Mouse (Mus musculus): ENCODE results near the gene Prss42. TPM values are rescaled to one million over a fixed set of nuclear protein-coding genes. Genes with fewer than 3 reads are reported as not detected.

The Prss42 gene
- polyA plus RNA-seq, 1 experiment: not detected

GRCm38 (mm10) chr9:110825832-110826231, 27.9 kb downstream of the Prss42 start:
- Histone ChIP-seq H3K4me3 (no peak overlapping the region), H3K79me2 (ENCODE audit: control insufficient read depth, insufficient read depth) (no peaks in the 10 kb centered on the region), H3K36me3 (ENCODE audit: control insufficient read depth, insufficient read depth) (no peaks in the 10 kb centered on the region), H3K4me2 (ENCODE audit: low read depth) (no peak overlapping the region), H3K27me3 (ENCODE audit: control insufficient read depth, insufficient read depth, insufficient read length) (peaks cover 43% of the 10 kb centered on the region), H3ac (ENCODE audit: control insufficient read depth, insufficient read length) (no peak overlapping the region)
- no peak for TF ChIP-seq POLR2AphosphoS2 (IDR thresholded peaks at IDR 0.05; ENCODE audit: insufficient read length, low read depth)
- no peak for TF ChIP-seq MYOG (IDR thresholded peaks at IDR 0.05; ENCODE audit: control insufficient read depth in 1 of 3, insufficient read depth in 1 of 3, insufficient read length in 2 of 3, low read depth in 2 of 3)
- TF ChIP-seq SRF (IDR thresholded peaks at IDR 0.05; ENCODE audit: control insufficient read depth, insufficient read length, low read depth): no peak
- no peak for TF ChIP-seq TCF12 (IDR thresholded peaks at IDR 0.05; ENCODE audit: insufficient read depth, poor library complexity, severe bottlenecking)
- TF ChIP-seq REST (IDR thresholded peaks at IDR 0.05; ENCODE audit: insufficient read depth, insufficient read length): no peak
- TF ChIP-seq USF1 (IDR thresholded peaks at IDR 0.05; ENCODE audit: low read depth): no peak
- no peak for TF ChIP-seq E2F4 (IDR thresholded peaks at IDR 0.05; ENCODE audit: insufficient read depth)
- no peak for TF ChIP-seq CEBPB (IDR thresholded peaks at IDR 0.05; ENCODE audit: insufficient read depth, poor library complexity, severe bottlenecking)
- TF ChIP-seq MAX (IDR thresholded peaks at IDR 0.05; ENCODE audit: low read depth): no peak
- no peak for TF ChIP-seq MYOD1 (IDR thresholded peaks at IDR 0.05; ENCODE audit: control insufficient read depth in 1 of 3, insufficient read length in 2 of 3, low read depth in 2 of 3)
- no peak for TF ChIP-seq POLR2A (IDR thresholded peaks at IDR 0.05; ENCODE audit: insufficient read length, low read depth)
- TF ChIP-seq TCF3 (IDR thresholded peaks at IDR 0.05; ENCODE audit: insufficient read length, low read depth): no peak

- no peak within 1 kb of the TSS for H3K4me3 ChIP-seq
- no peaks in the 10 kb centered on the region for H3K36me3 ChIP-seq (ENCODE audit: control insufficient read depth, insufficient read depth)
- TF ChIP-seq REST (IDR thresholded peaks at IDR 0.05; ENCODE audit: insufficient read depth, insufficient read length) (no peak), MYOD1 (IDR thresholded peaks at IDR 0.05; ENCODE audit: control insufficient read depth in 1 of 3, insufficient read length in 2 of 3, low read depth in 2 of 3) (no peak)
- H3K27me3 ChIP-seq (ENCODE audit: control insufficient read depth, insufficient read depth, insufficient read length): peaks cover 39% of the 10 kb centered on the region
- no peak within 1 kb of the TSS for H3K4me2 ChIP-seq (ENCODE audit: low read depth)
- H3ac ChIP-seq (ENCODE audit: control insufficient read depth, insufficient read length): no peak within 1 kb of the TSS
- no peaks in the 10 kb centered on the region for H3K79me2 ChIP-seq (ENCODE audit: control insufficient read depth, insufficient read depth)
These were observed 28.4 kb downstream of the Prss42 start, which contains the start of gene Prss43 for GRCm38 (mm10) chr9:110826390-110826789. Gene Prss43, plus strand, starts transcription at chr9:110826690.

GRCm38 (mm10) chr9:110833021-110833420, 35.1 kb downstream of the Prss42 start:
- Histone ChIP-seq H3K4me2 (ENCODE audit: low read depth) (no peak overlapping the region), H3K36me3 (ENCODE audit: control insufficient read depth, insufficient read depth) (no peaks in the 10 kb centered on the region), H3K79me2 (ENCODE audit: control insufficient read depth, insufficient read depth) (no peaks in the 10 kb centered on the region), H3ac (ENCODE audit: control insufficient read depth, insufficient read length) (no peak overlapping the region), H3K4me3 (no peak overlapping the region), H3K27me3 (ENCODE audit: control insufficient read depth, insufficient read depth, insufficient read length) (peaks cover 10% of the 10 kb centered on the region)
- TF ChIP-seq POLR2AphosphoS2 (IDR thresholded peaks at IDR 0.05; ENCODE audit: insufficient read length, low read depth): no peak
- TF ChIP-seq TCF3 (IDR thresholded peaks at IDR 0.05; ENCODE audit: insufficient read length, low read depth): no peak
- TF ChIP-seq POLR2A (IDR thresholded peaks at IDR 0.05; ENCODE audit: insufficient read length, low read depth): no peak
- TF ChIP-seq TCF12 (IDR thresholded peaks at IDR 0.05; ENCODE audit: insufficient read depth, poor library complexity, severe bottlenecking): no peak
- no peak for TF ChIP-seq REST (IDR thresholded peaks at IDR 0.05; ENCODE audit: insufficient read depth, insufficient read length)
- no peak for TF ChIP-seq MYOD1 (IDR thresholded peaks at IDR 0.05; ENCODE audit: control insufficient read depth in 1 of 3, insufficient read length in 2 of 3, low read depth in 2 of 3)
- TF ChIP-seq E2F4 (IDR thresholded peaks at IDR 0.05; ENCODE audit: insufficient read depth): no peak
- no peak for TF ChIP-seq MYOG (IDR thresholded peaks at IDR 0.05; ENCODE audit: control insufficient read depth in 1 of 3, insufficient read depth in 1 of 3, insufficient read length in 2 of 3, low read depth in 2 of 3)
- no peak for TF ChIP-seq MAX (IDR thresholded peaks at IDR 0.05; ENCODE audit: low read depth)
- no peak for TF ChIP-seq CEBPB (IDR thresholded peaks at IDR 0.05; ENCODE audit: insufficient read depth, poor library complexity, severe bottlenecking)
- TF ChIP-seq USF1 (IDR thresholded peaks at IDR 0.05; ENCODE audit: low read depth): no peak
- no peak for TF ChIP-seq SRF (IDR thresholded peaks at IDR 0.05; ENCODE audit: control insufficient read depth, insufficient read length, low read depth)

- no peaks in the 10 kb centered on the region for H3K36me3 ChIP-seq (ENCODE audit: control insufficient read depth, insufficient read depth)
- no peaks in the 10 kb centered on the region for H3K27me3 ChIP-seq (ENCODE audit: control insufficient read depth, insufficient read depth, insufficient read length)
- no peak within 1 kb of the TSS for H3K4me3 ChIP-seq
- TF ChIP-seq TCF3 (IDR thresholded peaks at IDR 0.05; ENCODE audit: insufficient read length, low read depth) (no peak), CEBPB (IDR thresholded peaks at IDR 0.05; ENCODE audit: insufficient read depth, poor library complexity, severe bottlenecking) (no peak)
- H3ac ChIP-seq (ENCODE audit: control insufficient read depth, insufficient read length): no peak within 1 kb of the TSS
- H3K79me2 ChIP-seq (ENCODE audit: control insufficient read depth, insufficient read depth): no peaks in the 10 kb centered on the region
- H3K4me2 ChIP-seq (ENCODE audit: low read depth): no peak within 1 kb of the TSS
These were observed 36.4 kb downstream of the Prss42 start, which contains the start of gene Prss45 for GRCm38 (mm10) chr9:110834411-110834810. Gene Prss45, plus strand, starts transcription at chr9:110834588.

- Histone ChIP-seq H3K4me2 (ENCODE audit: low read depth) (no peak overlapping the region), H3K27me3 (ENCODE audit: control insufficient read depth, insufficient read depth, insufficient read length) (no peaks in the 10 kb centered on the region), H3K79me2 (ENCODE audit: control insufficient read depth, insufficient read depth) (no peaks in the 10 kb centered on the region), H3K36me3 (ENCODE audit: control insufficient read depth, insufficient read depth) (no peaks in the 10 kb centered on the region), H3ac (ENCODE audit: control insufficient read depth, insufficient read length) (no peak overlapping the region), H3K4me3 (no peak overlapping the region)
- no peak for TF ChIP-seq E2F4 (IDR thresholded peaks at IDR 0.05; ENCODE audit: insufficient read depth)
- no peak for TF ChIP-seq POLR2A (IDR thresholded peaks at IDR 0.05; ENCODE audit: insufficient read length, low read depth)
- no peak for TF ChIP-seq MAX (IDR thresholded peaks at IDR 0.05; ENCODE audit: low read depth)
- TF ChIP-seq MYOG (IDR thresholded peaks at IDR 0.05; ENCODE audit: control insufficient read depth in 1 of 3, insufficient read depth in 1 of 3, insufficient read length in 2 of 3, low read depth in 2 of 3): no peak
- no peak for TF ChIP-seq REST (IDR thresholded peaks at IDR 0.05; ENCODE audit: insufficient read depth, insufficient read length)
- no peak for TF ChIP-seq TCF3 (IDR thresholded peaks at IDR 0.05; ENCODE audit: insufficient read length, low read depth)
- TF ChIP-seq MYOD1 (IDR thresholded peaks at IDR 0.05; ENCODE audit: control insufficient read depth in 1 of 3, insufficient read length in 2 of 3, low read depth in 2 of 3): no peak
- no peak for TF ChIP-seq USF1 (IDR thresholded peaks at IDR 0.05; ENCODE audit: low read depth)
- TF ChIP-seq POLR2AphosphoS2 (IDR thresholded peaks at IDR 0.05; ENCODE audit: insufficient read length, low read depth): no peak
- TF ChIP-seq CEBPB (IDR thresholded peaks at IDR 0.05; ENCODE audit: insufficient read depth, poor library complexity, severe bottlenecking): no peak
- TF ChIP-seq SRF (IDR thresholded peaks at IDR 0.05; ENCODE audit: control insufficient read depth, insufficient read length, low read depth): no peak
- TF ChIP-seq TCF12 (IDR thresholded peaks at IDR 0.05; ENCODE audit: insufficient read depth, poor library complexity, severe bottlenecking): no peak
These were observed 37.0 kb downstream of the Prss42 start for GRCm38 (mm10) chr9:110834961-110835360.

Measured in myocyte (in vitro differentiated cells).